Mouse (Mus musculus) cerebellum, adult (tissue): ENCODE measurements around the gene Rbm11.

Experiments used
- ATAC-seq: cut with Nextera tagmentation; 2 replicates; pipeline ENCODE4 v1.9.2; 2017; ENCODE audit warnings: mild to moderate bottlenecking, moderate library complexity, mixed read lengths; ENCODE audit not compliant: insufficient number of reproducible peaks, low FRiP score, low TSS enrichment

Rbm11 gene

DNA sequence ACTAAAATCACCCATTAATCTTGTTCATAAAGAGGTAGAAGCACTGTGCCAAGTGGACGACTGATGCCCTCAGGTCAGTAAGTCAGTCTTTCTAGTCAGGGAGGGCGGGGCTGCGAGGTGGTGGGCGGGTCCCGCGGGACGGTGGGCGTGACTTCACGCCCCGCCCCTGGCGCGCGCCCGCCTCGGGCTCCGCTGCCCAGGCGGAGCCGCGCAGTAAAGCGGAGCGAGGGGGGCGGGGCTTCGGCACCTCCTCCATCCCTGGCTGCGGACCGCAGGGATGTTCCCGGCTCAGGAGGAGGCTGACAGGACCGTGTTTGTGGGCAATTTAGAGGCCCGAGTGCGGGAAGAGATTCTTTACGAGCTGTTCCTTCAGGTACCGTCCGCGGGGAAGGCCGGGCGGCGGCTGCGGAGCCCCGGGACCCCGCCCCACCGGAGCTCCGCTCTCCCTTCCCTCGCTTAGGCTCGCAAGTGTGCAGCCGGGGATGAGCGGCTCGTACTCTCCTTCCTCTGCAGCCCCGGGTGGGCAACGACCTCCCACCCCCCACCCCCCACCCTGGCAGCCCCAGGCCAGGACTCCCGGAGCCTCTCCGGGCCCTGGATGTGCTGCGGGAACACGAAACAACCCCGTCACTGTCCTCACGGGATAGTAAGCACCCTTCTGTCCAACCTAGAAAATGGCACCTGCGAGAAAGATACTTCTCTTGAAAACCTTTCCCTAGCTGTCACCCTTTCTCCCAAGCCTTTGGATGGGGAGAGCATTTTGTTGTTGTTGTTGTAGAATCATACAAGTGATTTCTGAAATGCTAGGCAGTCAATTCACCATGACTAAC, at the start of gene Rbm11:
TSS of gene Rbm11 (plus strand) at position 174 of the 830 bp plus-strand sequence.
- ATAC-seq, result peak; percentile 94

DNA sequence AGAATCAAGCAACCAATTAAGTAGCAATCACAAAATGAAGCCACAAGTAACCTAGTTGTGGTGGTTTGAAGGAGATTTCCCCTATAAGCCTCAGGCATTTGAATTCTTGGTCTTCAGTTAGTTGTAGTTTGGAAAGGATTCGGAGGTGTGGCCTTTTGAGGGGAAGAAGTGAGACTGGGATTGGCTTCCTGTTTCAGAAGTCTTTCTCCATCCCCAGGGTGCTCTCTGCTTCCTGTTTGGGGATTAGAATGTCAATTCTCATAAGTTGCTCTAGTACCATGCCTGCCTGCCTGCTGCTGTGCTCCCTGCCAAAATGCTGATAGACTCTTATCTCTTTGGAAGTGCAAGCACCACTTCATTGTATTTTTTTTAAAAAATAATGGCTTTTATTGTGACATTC, 47.3 kb upstream of the Rbm11 start:
- ATAC-seq, result no peak

DNA sequence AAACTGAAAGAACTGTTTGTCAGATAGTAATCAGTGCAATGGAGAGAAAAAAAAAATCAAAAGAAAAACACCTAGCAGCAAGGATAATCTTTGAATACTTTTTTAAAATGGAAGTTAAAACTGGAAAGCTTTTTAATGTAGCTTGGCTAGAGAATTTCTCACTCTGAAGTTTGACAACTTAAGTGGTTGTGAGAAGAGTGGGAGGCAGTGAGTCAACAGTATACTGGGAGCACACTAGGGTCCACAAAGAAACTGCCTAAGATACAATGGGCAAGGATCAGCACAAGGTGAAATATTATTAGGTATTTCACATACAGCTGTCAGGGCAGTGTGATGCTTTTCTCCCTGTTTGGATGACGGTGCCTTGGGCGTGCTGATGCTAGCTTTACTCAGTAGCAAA, 29.7 kb upstream of the Rbm11 start:
- no peak for ATAC-seq

DNA sequence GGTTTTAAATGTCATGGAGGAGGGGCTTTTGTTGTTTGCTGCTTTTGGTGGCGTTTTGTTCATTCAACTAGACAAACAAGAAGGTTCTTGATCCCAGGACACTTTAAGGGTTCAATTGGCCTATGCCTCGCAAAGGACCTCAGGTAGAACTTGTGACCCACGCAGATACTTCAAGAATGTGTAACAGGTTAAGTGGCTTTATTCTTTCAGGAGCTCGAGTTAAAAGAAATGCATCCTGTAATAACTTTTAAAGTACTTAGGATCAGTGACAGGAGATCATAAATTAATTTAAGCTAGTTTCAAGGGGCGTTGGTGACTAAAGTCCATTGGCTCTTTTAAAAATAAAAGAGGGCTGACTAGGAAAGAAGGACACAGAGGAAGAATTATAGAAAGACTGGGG, 10.4 kb upstream of the Rbm11 start:
- ATAC-seq, result no peak

DNA sequence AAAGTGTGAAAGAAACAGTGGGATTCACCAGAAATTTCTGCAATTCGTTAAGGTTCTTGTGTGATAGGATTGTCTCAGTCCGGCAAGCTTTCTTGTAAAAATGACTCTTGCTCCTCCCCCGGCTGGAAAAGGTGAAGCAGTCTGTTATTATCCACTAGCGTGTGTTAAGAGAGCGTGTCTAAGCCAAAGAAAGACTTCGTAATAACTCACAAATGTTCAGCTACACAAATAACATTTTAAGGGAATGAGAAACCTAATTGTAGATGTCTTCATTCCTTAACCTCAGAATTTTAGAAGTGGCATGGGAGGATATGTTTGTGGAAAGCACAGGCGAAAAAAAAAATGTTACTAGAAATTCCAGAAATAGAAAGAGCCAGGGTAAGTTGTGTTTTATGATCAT, 6.7 kb upstream of the Rbm11 start, which contains the start of gene Lipi:
TSS of gene Lipi (minus strand) at position 101 of the 400 bp plus-strand sequence.
- no peak for ATAC-seq

DNA sequence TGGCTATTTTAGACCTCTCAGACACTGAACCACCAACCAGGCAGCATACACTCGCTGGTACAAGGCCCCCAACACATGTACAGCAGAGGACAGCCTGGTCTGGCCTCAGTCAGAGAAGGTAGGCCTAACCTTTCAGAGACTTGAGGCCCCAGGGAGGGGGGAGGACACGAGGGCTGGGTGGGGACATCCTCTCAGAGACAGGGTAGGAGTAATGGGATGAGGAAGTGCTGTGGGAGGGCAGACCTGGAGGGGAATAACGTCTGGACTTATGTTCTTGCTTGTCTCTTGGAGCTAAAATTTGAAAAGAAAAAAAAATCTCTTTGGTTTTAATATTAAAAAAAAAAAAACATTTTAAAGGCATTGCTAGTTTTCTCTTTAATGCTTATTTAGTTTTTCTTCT, 6.2 kb upstream of the Rbm11 start:
- ATAC-seq, result no peak

DNA sequence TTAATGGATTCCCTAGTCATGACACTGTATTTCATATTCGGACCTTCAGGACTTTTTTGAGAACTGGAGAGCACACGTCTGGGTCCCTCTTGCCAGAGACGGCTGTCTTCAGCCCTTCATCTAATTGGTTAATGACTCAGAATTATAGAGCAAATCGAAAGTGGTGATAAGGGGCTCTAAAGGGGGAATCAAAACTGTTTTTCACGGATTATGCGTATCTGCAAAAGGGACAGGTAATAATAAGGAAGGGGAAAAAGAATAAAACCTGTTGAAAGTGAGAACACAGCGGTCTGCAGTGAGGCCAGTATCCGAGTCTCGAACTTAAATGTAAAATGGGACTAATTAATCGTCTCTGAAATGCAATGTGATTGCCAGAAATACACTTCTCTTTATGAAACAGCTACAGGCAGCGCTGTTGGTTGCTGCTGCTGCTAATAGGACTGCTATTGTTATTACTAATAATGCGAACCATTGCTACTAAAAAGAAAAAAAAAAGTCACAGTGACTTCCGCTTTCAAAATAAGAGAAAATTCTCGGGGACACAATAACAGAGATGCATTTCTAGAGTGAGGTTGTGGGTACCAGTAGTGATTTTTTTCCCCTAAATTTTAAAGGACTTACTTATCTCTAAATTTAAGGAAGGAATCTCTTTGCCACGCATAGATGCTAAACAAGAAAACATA, 998 bp downstream of the Rbm11 start:
- ATAC-seq, result 0 out of 2 replicates have a peak, but pooled peaks have one; percentile 5

DNA sequence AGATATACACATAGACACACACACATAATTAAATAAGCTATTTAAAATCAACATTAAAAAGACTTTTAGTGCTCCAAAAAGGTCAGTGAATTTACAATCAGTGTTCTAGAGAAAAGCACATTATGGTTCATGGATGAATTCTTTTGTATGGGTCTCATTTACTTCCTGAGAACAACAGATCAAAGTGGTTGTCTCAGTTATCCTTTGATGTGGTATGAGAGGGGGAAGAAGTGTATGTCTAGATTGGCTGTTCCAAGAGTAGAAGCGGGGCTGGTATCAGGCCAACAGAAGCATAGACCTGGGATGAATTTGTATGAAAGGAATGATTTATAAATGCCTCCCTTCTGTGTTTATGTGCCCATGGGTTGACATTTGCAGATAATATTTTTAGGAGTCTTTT, 13.8 kb downstream of the Rbm11 start:
- no peak for ATAC-seq

DNA sequence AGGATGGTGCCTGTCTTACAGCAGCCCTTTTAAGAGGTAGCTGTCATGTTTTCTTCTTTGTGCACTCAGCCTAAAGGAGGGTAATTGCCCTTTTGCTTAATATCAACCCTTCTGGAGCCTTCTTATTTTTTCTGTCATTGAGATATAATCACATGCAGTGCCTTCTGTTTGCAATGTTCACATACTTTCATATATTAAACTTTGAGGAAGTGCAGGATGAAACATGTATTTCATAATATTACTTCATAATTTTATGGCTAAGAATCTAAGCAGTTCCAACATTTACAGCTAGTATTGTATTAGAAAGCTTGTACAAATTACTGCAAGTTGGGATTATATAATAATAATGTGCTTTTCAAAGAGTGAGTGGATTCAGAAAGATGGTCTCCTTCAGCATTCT, 19.9 kb downstream of the Rbm11 start:
- ATAC-seq, result no peak

DNA sequence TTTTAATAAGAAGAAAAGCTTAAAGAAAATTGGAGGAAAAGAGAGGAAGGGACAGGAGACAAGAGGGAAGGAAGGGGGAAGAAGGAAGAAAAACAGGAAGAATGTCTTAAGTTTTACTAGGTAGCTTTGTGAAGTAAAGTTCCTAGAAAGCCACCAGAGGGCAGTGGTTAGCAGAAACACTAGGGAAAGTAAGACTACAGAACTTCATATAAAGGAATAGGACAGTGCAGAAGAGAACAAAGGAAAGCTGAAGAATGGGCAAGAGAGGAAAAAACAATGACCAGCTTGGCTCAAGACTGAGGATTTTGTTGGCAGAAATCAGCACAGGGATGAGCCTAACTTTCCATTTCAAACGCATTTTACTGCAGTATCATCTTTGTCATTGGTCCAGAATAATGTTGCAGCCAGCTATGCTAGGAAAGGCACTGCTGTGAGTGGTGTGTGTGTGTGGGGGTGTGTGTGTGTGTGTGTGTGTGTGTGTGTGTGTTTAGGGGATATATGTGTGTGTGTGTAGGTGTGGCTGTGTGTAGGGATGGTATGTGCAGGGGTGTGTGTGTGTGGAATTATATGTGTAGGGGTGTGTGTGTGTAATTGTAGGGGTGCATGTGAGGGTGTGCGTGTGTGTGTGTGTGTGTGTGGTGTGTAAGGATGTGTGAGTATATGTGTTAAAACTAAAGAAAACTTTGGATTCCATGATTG, 25.2 kb downstream of the Rbm11 start:
- ATAC-seq, result peak; percentile 70; the same call in 1 of the 2 replicates

DNA sequence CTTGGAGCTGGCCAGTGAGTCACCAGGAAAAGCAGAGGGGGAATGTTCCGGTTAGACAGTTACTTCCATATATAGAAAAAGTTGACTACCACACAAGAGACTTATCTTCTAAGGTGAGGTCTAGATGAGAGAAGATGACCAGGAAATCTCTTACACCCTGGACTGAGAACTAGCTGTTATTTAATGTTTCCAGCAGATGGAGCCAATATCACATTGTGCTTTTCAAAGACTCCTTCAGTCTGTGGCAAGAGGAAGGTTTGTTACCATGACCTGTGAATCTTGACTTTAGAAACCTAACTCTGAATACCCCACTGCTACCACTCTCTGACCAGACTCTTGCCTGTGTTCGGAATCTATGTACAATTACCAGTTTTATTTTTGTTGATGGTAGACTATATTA, 35.2 kb downstream of the Rbm11 start:
- no peak for ATAC-seq
